Mouse (Mus musculus) kidney, embryonic 14.5 days (tissue): ENCODE results near the gene Ccl12. TPM values are rescaled to one million over a fixed set of nuclear protein-coding genes. Genes with fewer than 3 reads are reported as not detected.
A peak's percentile ranks its signal among the peaks of the same experiment; 100 is the strongest.

ENCODE experiments used
- ATAC-seq: fragments of 200-750 bp; cut with Nextera tagmentation; 2 replicates; pipeline ENCODE4 v1.8.0; 2017; ENCODE audit warnings: moderate number of reproducible peaks, mild to moderate bottlenecking, moderate TSS enrichment, moderate library complexity; ENCODE audit not compliant: low FRiP score, low TSS enrichment
- H3K27ac ChIP-seq: fragments of 300-500 bp; sonication (generic); 2 replicates; pipeline ENCODE4 v1.5.1; 2014; ENCODE audit warnings: low read depth, mild to moderate bottlenecking, low read length, moderate library complexity, mixed read lengths
- H3K27me3 ChIP-seq: fragments of 300-500 bp; sonication (generic); 2 replicates; pipeline ENCODE4 v1.6.1; 2014; ENCODE audit warnings: mild to moderate bottlenecking, low read length; ENCODE audit not compliant: control insufficient read depth, insufficient read depth
- H3K36me3 ChIP-seq: fragments of 300-500 bp; sonication (generic); 2 replicates; pipeline ENCODE4 v1.6.1; 2014; ENCODE audit warnings: low read length, mixed read lengths; ENCODE audit not compliant: control insufficient read depth, insufficient read depth
- H3K4me1 ChIP-seq: fragments of 300-500 bp; sonication (generic); 2 replicates; pipeline ENCODE4 v1.6.1; 2014; ENCODE audit warnings: low read length, mixed read lengths; ENCODE audit not compliant: control insufficient read depth, insufficient read depth
- H3K4me2 ChIP-seq: fragments of 300-500 bp; sonication (generic); replicated peaks from 2 replicates; pipeline ENCODE4 v1.6.1; 2014; ENCODE audit warnings: low read depth, mild to moderate bottlenecking, low read length
- H3K4me3 ChIP-seq: fragments of 300-500 bp; sonication (generic); 2 replicates; pipeline ENCODE4 v1.5.1; 2014; ENCODE audit warnings: mild to moderate bottlenecking, low read length
- H3K9ac ChIP-seq: fragments of 300-500 bp; sonication (generic); 2 replicates; pipeline ENCODE4 v1.6.1; 2014; ENCODE audit warnings: low read depth, mild to moderate bottlenecking, low read length, moderate library complexity
- H3K9me3 ChIP-seq: fragments of 300-500 bp; sonication (generic); 2 replicates; pipeline ENCODE4 v1.6.1; 2016; ENCODE audit warnings: low read length; ENCODE audit not compliant: control insufficient read depth
- WGBS: fragments of 180-500 bp; shearing (Covaris S2); extraction: QIAGEN DNeasy Blood & Tissue Kit; methylation state at CpG from one replicate; pipeline ENCODE4 v1.1.7; 2014; 5-methylcytosine and 5-hydroxymethylcytosine counted together
- polyA plus RNA-seq: library from polyadenylated mRNA; unstranded; fragments of >200 nt; fragmentation: Nextera tagmentation; extraction: Ambion mirVana; gene quantifications from 2 replicates; pipeline ENCODE4 v1.2.1, GENCODE M21; 2014

Ccl12 gene
- polyA plus RNA-seq, 1 experiment from 2014 or later, result 0.51 TPM

DNA sequence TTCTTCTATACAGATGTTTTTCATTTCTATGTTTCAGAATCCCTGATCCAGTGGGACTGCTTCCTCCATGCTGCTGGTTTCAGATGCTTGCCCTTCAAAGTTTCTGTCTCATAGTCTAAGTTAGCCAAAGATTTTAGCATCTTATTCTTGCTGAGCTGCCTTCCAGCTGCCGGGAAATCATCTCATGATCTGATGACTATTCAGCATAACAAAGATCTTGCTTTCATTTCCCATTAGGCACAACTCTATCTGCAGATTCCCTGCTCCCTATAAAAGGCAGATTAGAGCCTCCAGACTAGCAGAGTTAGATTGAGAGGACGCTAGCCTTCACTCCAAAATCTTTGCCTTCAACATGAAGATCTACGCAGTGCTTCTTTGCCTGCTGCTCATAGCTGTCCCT lies 13.2 kb downstream of the Ccl12 start, which contains the start of gene Ccl8:
Gene Ccl8 (plus strand): TSS at position 301 of the 400 bp plus-strand sequence.
- H3K4me3 ChIP-seq, result no peak within 1 kb of the TSS
- no peaks in the 10 kb centered on the region for H3K4me1 ChIP-seq
- no peaks in the 10 kb centered on the region for H3K27me3 ChIP-seq
- no peak for ATAC-seq
- no peak within 1 kb of the TSS for H3K27ac ChIP-seq
- no peak within 1 kb of the TSS for H3K9ac ChIP-seq
- H3K9me3 ChIP-seq, result no peaks in the 10 kb centered on the region
- whole genome bisulfite sequencing, result 81% methylated on average over 3 of the region's 3 CpGs
- H3K36me3 ChIP-seq, result no peaks in the 10 kb centered on the region
- no peak within 1 kb of the TSS for H3K4me2 ChIP-seq

DNA sequence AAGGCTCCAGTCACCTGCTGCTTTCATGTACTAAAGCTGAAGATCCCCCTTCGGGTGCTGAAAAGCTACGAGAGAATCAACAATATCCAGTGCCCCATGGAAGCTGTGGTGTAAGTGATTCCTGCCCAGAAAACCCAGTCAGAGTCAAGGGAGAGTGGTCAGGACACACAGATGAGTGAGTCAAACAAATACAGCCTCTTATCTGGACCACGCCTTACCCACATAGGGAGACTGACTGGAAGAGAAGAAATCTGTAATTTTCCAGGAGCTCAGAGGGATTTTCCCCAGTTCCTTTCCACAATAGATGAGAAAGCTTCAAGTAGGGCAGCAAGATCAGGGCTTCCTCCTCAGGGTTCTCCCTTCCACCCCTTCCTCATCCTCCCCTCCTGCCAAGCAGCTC lies 14.4 kb downstream of the Ccl12 start:
- WGBS, result 85% methylated on average over 3 of the region's 3 CpGs

DNA sequence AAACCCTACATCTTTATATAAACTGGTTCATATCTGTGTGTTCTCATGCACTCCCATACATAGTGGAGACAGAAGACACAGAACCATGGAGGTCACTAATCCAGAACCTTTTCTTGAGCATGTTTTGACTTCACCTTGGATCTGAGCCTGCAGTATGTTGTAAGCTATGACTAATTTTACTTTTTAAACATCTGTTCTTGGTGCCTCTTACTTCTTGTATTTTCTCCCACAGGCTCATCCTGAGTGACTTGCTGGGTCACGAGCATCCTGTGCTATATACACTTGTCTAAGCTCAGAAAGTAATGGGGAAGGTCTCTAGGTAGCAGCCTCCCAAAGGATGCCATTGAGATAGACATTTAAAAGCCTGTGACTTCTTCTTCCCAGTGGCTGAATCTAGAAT lies 31.3 kb downstream of the Ccl12 start:
- H3K4me2 ChIP-seq, result no peak overlapping the region
- no peaks in the 10 kb centered on the region for H3K27me3 ChIP-seq
- no peak overlapping the region for H3K4me3 ChIP-seq
- no peaks in the 10 kb centered on the region for H3K9me3 ChIP-seq
- ATAC-seq, result no peak
- H3K9ac ChIP-seq, result no peak overlapping the region
- 89% methylated on average over 1 of the region's 1 CpGs for WGBS
- no peak overlapping the region for H3K27ac ChIP-seq
- H3K36me3 ChIP-seq, result no peaks in the 10 kb centered on the region
- no peaks in the 10 kb centered on the region for H3K4me1 ChIP-seq

More for the DNA sequence above, 14.4 kb downstream of the Ccl12 start:
- Histone ChIP-seq H3K4me1 (no peaks in the 10 kb centered on the region), H3K4me3 (no peak overlapping the region), H3K4me2 (no peak overlapping the region), H3K9me3 (no peaks in the 10 kb centered on the region), H3K36me3 (no peaks in the 10 kb centered on the region), H3K27ac (no peak overlapping the region), H3K9ac (no peak overlapping the region), H3K27me3 (no peaks in the 10 kb centered on the region)
- no peak for ATAC-seq

DNA sequence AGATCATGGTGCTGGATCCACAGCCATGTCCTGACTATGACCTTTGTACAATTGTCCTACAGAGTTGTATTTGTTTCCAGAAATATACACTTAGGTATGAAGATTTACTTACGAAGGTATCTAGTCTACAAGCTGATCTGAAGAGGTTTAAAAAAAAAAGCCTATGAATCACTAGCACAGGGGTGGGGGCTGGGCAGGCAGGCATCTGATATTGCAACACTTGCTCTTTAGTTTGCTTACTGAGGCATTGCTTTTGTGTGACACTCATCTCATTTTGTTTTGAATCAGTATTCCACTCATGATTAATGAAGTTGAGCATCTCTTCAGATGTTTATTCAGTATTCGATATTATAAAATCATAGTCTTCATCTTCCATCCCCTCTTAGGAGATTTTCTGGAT lies 34.6 kb downstream of the Ccl12 start:
- no peak overlapping the region for H3K27ac ChIP-seq
- WGBS, result 96% methylated on average over 2 of the region's 2 CpGs

DNA sequence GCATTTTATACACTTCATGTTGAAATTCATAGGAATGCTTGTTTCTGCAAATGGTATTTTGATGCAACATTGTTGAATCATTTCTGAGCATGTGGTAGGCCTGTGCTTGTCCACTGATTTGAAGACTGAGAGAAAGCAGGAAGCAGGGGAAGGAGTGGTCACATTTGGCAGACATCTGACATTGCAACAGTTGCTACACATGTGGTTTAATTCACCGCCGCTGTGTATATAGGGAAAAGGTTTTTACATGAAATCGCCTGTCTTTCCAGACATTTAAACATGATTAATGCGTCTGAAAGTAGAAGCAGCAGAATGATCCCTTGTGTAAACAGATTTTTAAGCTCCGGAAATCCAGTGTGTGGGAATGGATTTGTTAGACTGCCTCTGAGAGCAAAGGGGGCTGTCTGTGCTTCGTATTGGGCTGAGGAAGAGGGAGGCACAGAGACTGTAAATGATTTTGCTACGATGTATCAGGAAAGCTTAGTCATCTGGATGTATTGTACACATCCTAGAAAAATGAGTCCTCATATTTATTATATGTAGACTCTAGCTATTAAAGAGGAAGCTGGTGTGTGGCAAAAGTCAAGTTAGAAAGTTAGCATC lies 37.9 kb downstream of the Ccl12 start:
- peak overlapping the region; percentile 74; the same call in 1 of the 2 replicates for H3K27ac ChIP-seq
- H3K27me3 ChIP-seq, result no peaks in the 10 kb centered on the region
- peak; percentile 88; the same call in 1 of the 2 replicates for ATAC-seq
- no peaks in the 10 kb centered on the region for H3K36me3 ChIP-seq
- no peak overlapping the region for H3K4me3 ChIP-seq
- H3K4me2 ChIP-seq, result no peak overlapping the region
- H3K4me1 ChIP-seq, result 0 out of 2 replicates have a peak, but pooled peaks cover 5% of the 10 kb centered on the region
- WGBS, result 23% methylated on average over 7 of the region's 7 CpGs
- no peaks in the 10 kb centered on the region for H3K9me3 ChIP-seq
- H3K9ac ChIP-seq, result no peak overlapping the region

More for the DNA sequence above, 34.6 kb downstream of the Ccl12 start:
- Histone ChIP-seq H3K4me1 (0 out of 2 replicates have a peak, but pooled peaks cover 5% of the 10 kb centered on the region), H3K4me3 (no peak overlapping the region), H3K9me3 (no peaks in the 10 kb centered on the region), H3K27me3 (no peaks in the 10 kb centered on the region), H3K4me2 (no peak overlapping the region), H3K9ac (no peak overlapping the region), H3K36me3 (no peaks in the 10 kb centered on the region)
- ATAC-seq, result no peak

Other genes with a start within 250 kb of the Ccl12 start
- gene 5530401A14Rik, start 241.2 kb upstream of the Ccl12 start, polyA plus RNA-seq, result not detected in 2 replicates
- 3.4 and 3.8 TPM in 2 replicates for gene Asic2, start 133.4 kb upstream of the Ccl12 start, polyA plus RNA-seq
- 0.92 and 2.7 TPM in 2 replicates for gene Ccl2, start 66.3 kb upstream of the Ccl12 start, polyA plus RNA-seq
- not detected in 2 replicates for gene Gm17268, start 63.3 kb upstream of the Ccl12 start, polyA plus RNA-seq
- 0.74 and 0.93 TPM in 2 replicates for gene Ccl7, start 56.1 kb upstream of the Ccl12 start, polyA plus RNA-seq
- 9.7 and 10.4 TPM in 2 replicates for gene Ccl11, start 44.0 kb upstream of the Ccl12 start, polyA plus RNA-seq
- not detected in 2 replicates for gene Ccl8, start 13.3 kb downstream of the Ccl12 start, polyA plus RNA-seq
- gene Ccl1, start 203.8 kb downstream of the Ccl12 start, polyA plus RNA-seq, result not detected in 2 replicates